Mouse (Mus musculus) heart, postnatal 14 days (tissue): ENCODE measurements around the gene Hoxd13. TPM values are rescaled to one million over a fixed set of nuclear protein-coding genes. Genes with fewer than 3 reads are reported as not detected.

ENCODE experiments used
- DNase-seq, 2 experiments: peaks; one replicate each; pipeline ENCODE4 v3.0.0; 2021 to 2022
- intact Hi-C: fragments of 180-260 bp; cut with DNase I; formaldehyde crosslinking; loops from one replicate; pipeline ENCODE4 v1.15.1; 2025
- long read RNA-seq, 2 experiments: library from polyadenylated mRNA; stranded (forward); transcript quantifications; one replicate each; pipeline ENCODE4 v2.0.0; 2021
- total RNA-seq, 2 experiments: library from RNA; stranded (reverse); gene quantifications; 2 replicates each; pipeline ENCODE4 v1.2.3; 2021

Gene Hoxd13
- total RNA-seq: not detected
- long read RNA-seq, experiment 1: 0 reads
- long read RNA-seq, experiment 2: 0 reads

- DNase-seq: no peak
- intact Hi-C loops: no loop called here
Measured at GRCm38 (mm10) chr2:74667842-74668357, at the start of gene Hoxd13. Hoxd13 (plus strand) TSS chr2:74668310.

- DNase-seq: no peak
- intact Hi-C loops: no loop called here
Measured at GRCm38 (mm10) chr2:74619676-74620246, 48.3 kb upstream of the Hoxd13 start.

GRCm38 (mm10) chr2:74620368-74620767 is 47.7 kb upstream of the Hoxd13 start:
- DNase-seq: no peak
- intact Hi-C loops: no loop called here

- no peak for DNase-seq
- intact Hi-C loops: no loop called here
Measured at GRCm38 (mm10) chr2:74635412-74635811, 32.7 kb upstream of the Hoxd13 start.

GRCm38 (mm10) chr2:74642431-74642830 is 25.7 kb upstream of the Hoxd13 start:
- no peak for DNase-seq
- intact Hi-C loops: no loop called here

GRCm38 (mm10) chr2:74645631-74646030 is 22.5 kb upstream of the Hoxd13 start:
- intact Hi-C loops: no loop called here
- no peak for DNase-seq

- no peak for DNase-seq
- intact Hi-C loops: no loop called here
Measured at GRCm38 (mm10) chr2:74647082-74647864, 20.8 kb upstream of the Hoxd13 start.

GRCm38 (mm10) chr2:74652996-74653340 is 15.1 kb upstream of the Hoxd13 start:
- intact Hi-C loops: no loop called here
- DNase-seq: no peak

- intact Hi-C loops: loop anchor here (2.0 kb wide), 1 partner anchor 353 kb away; no protein-coding TSS in a partner anchor
- no peak for DNase-seq
Measured at GRCm38 (mm10) chr2:74653781-74654535, 14.2 kb upstream of the Hoxd13 start.

GRCm38 (mm10) chr2:74654743-74655419 is 13.2 kb upstream of the Hoxd13 start:
- intact Hi-C loops: loop anchor here (2.0 to 5.0 kb wide), 3 partner anchors 37 to 354 kb away; partner anchors contain the start of genes Hoxd10 and Lnpk

GRCm38 (mm10) chr2:74655420-74655781 is 12.7 kb upstream of the Hoxd13 start:
- intact Hi-C loops: loop anchor here (2.0 to 5.0 kb wide), 3 partner anchors 37 to 355 kb away; partner anchors contain the start of genes Hoxd10 and Lnpk
- peak; percentile 61 to 70 for DNase-seq

More at GRCm38 (mm10) chr2:74654743-74655419, 13.2 kb upstream of the Hoxd13 start:
- DNase-seq: no peak

- peak in 1 of 2 experiments; percentile 37 for DNase-seq
- intact Hi-C loops: loop anchor here (2.0 to 5.0 kb wide), 3 partner anchors 36 to 355 kb away; partner anchors contain the start of genes Hoxd10 and Lnpk
Measured at GRCm38 (mm10) chr2:74655821-74656631, 12.1 kb upstream of the Hoxd13 start.

- intact Hi-C loops: loop anchor here (5.0 kb wide), 2 partner anchors 36 to 79 kb away; partner anchors contain the start of genes Hoxd10 and Lnpk
- DNase-seq: no peak
Measured at GRCm38 (mm10) chr2:74656632-74657021, 11.5 kb upstream of the Hoxd13 start.

GRCm38 (mm10) chr2:74657251-74658023 is 10.7 kb upstream of the Hoxd13 start:
- DNase-seq: no peak
- intact Hi-C loops: loop anchor here (5.0 kb wide), 2 partner anchors 35 to 80 kb away; partner anchors contain the start of genes Hoxd10 and Lnpk

- no peak for DNase-seq
- intact Hi-C loops: loop anchor here (5.0 kb wide), 2 partner anchors 34 to 81 kb away; partner anchors contain the start of genes Hoxd10 and Lnpk
Measured at GRCm38 (mm10) chr2:74658024-74658666, 10.0 kb upstream of the Hoxd13 start.

- no peak for DNase-seq
Measured at GRCm38 (mm10) chr2:74658667-74659371, 9.3 kb upstream of the Hoxd13 start.

GRCm38 (mm10) chr2:74659507-74660005 is 8.6 kb upstream of the Hoxd13 start, which contains the start of gene Evx2:
Evx2 (minus strand) TSS chr2:74659557.
- DNase-seq: no peak
- intact Hi-C loops: loop anchor here (2.0 to 5.0 kb wide), 4 partner anchors 33 to 1087 kb away; partner anchors contain the start of genes Hoxd10 and Lnpk

More at GRCm38 (mm10) chr2:74658667-74659371, 9.3 kb upstream of the Hoxd13 start:
- intact Hi-C loops: loop anchor here (5.0 kb wide), 2 partner anchors 33 to 82 kb away; partner anchors contain the start of genes Hoxd10 and Lnpk
